In genomic region chr3:92150631-92151277, GRCm38 (mm10) we compare ENCODE assay signal across 9 mouse cellular contexts. TPM values are rescaled to one million over a fixed set of nuclear protein-coding genes. Genes with fewer than 3 reads are reported as not detected.
A peak's percentile ranks its signal among the peaks of the same experiment; 100 is the strongest.
DNase-seq lines count a peak whose midpoint lies in the region; ATAC-seq lines count a peak whose summit lies in the region.
"Had no signal": no experiment of that assay in that cellular context is flagged by ENCODE, and none has a peak within 500 bp of the region (broad histone marks: within the 10 kb centered on the region; RNA-seq: fewer than 3 reads in every experiment).

No protein-coding gene starts in this region.

- H3K9me3 ChIP-seq in liver, embryonic 11.5 days (ENCODE audit: control insufficient read depth, low read length): no peaks in the 10 kb centered on the region
- H3K9me3 ChIP-seq in neural tube, embryonic 13.5 days: no peaks in the 10 kb centered on the region

- ATAC-seq in granulocyte monocyte progenitor cell, adult 5-6 weeks (replicated peaks; ENCODE audit: poor library complexity, severe bottlenecking): peak; percentile 96
- ATAC-seq in liver, embryonic 11.5 days (replicated peaks; ENCODE audit: low FRiP score): peak; percentile 73; the same call in 1 of the 2 replicates
- ATAC-seq in neural tube, embryonic 13.5 days (ENCODE audit: low read depth): peak; percentile 93
- no peak for ATAC-seq in erythroblast, adult 5-6 weeks (replicated peaks; ENCODE audit: low FRiP score, poor library complexity, severe bottlenecking)

- no peak overlapping the region for H3K4me2 ChIP-seq in liver, embryonic 11.5 days
- H3K4me2 ChIP-seq in neural tube, embryonic 13.5 days: peak overlapping the region; percentile 24; the same call in 1 of the 2 replicates

- H3K4me3 ChIP-seq in liver, embryonic 11.5 days (ENCODE audit: low read depth, low read length): no peak overlapping the region
- no peak overlapping the region for H3K4me3 ChIP-seq in neural tube, embryonic 13.5 days

- H3K4me1 ChIP-seq in liver, embryonic 11.5 days (replicated peaks; ENCODE audit: control insufficient read depth, insufficient read depth, low read length): no peaks in the 10 kb centered on the region
- H3K4me1 ChIP-seq in neural tube, embryonic 13.5 days (replicated peaks): no peaks in the 10 kb centered on the region

- peak; percentile 22 to 43 for DNase-seq in urinary bladder, postnatal 36 days (ENCODE audit: low spot score in 2 of 2)
- no peak for DNase-seq in urinary bladder, postnatal 10 days (ENCODE audit: low spot score)
- DNase-seq in cerebellum, adult 8-10 months: peak; percentile 20
- peak; percentile 54 for DNase-seq in kidney, postnatal 10 days
- DNase-seq in liver, embryonic 11.5 days (ENCODE audit: low spot score): no peak

- no peak overlapping the region for H3K27ac ChIP-seq in liver, embryonic 11.5 days (ENCODE audit: low read depth, low read length)
- H3K27ac ChIP-seq in neural tube, embryonic 13.5 days (replicated peaks): no peak overlapping the region

- no peak overlapping the region for H3K9ac ChIP-seq in liver, embryonic 11.5 days (ENCODE audit: low read depth, low read length)
- no peak overlapping the region for H3K9ac ChIP-seq in neural tube, embryonic 13.5 days

- no peaks in the 10 kb centered on the region for H3K36me3 ChIP-seq in liver, embryonic 11.5 days (ENCODE audit: control insufficient read depth, insufficient read depth, low read length)
- H3K36me3 ChIP-seq in neural tube, embryonic 13.5 days: no peaks in the 10 kb centered on the region

- no peaks in the 10 kb centered on the region for H3K27me3 ChIP-seq in liver, embryonic 11.5 days (replicated peaks; ENCODE audit: control insufficient read depth, insufficient read depth, low read length)
- H3K27me3 ChIP-seq in neural tube, embryonic 13.5 days: no peaks in the 10 kb centered on the region

- WGBS in liver, embryonic 11.5 days: 20% methylated on average over 8 of the region's 8 CpGs
- 24% methylated on average over 8 of the region's 8 CpGs for WGBS in neural tube, embryonic 13.5 days

RNA-seq across cellular contexts. Expression of gene Lelp1, which starts 8.2 kb away (rescaled TPM):
- total RNA-seq in granulocyte monocyte progenitor cell, adult 5-6 weeks (2014; fragmentation: Nextera tagmentation): not detected in 2 replicates
- total RNA-seq in granulocyte monocyte progenitor cell, adult 5-6 weeks (2017): not detected in 2 replicates
- not detected in 2 replicates for polyA plus RNA-seq in liver, embryonic 11.5 days (2014; fragmentation: Nextera tagmentation; extraction: Ambion mirVana)
- not detected in 2 replicates for polyA plus RNA-seq in neural tube, embryonic 13.5 days (2015; fragmentation: Nextera tagmentation; extraction: Ambion mirVana)
- not detected in 2 replicates for total RNA-seq in erythroblast, adult 5-6 weeks (2015; ENCODE audit: low replicate concordance)
- total RNA-seq in erythroblast, adult 5-6 weeks (2017; ENCODE audit: low replicate concordance): not detected in 2 replicates
- total RNA-seq: gastrocnemius, postnatal 4 days had no signal

RNA-seq across cellular contexts. Expression of gene Prr9, which starts 27.0 kb away (rescaled TPM):
- not detected in 2 replicates for total RNA-seq in granulocyte monocyte progenitor cell, adult 5-6 weeks (2014; fragmentation: Nextera tagmentation)
- not detected in 2 replicates for total RNA-seq in granulocyte monocyte progenitor cell, adult 5-6 weeks (2017)
- not detected in 2 replicates for polyA plus RNA-seq in liver, embryonic 11.5 days (2014; fragmentation: Nextera tagmentation; extraction: Ambion mirVana)
- polyA plus RNA-seq in neural tube, embryonic 13.5 days (2015; fragmentation: Nextera tagmentation; extraction: Ambion mirVana): not detected in 2 replicates
- total RNA-seq in erythroblast, adult 5-6 weeks (2015; ENCODE audit: low replicate concordance): not detected in 2 replicates
- total RNA-seq in erythroblast, adult 5-6 weeks (2017; ENCODE audit: low replicate concordance): not detected in 2 replicates
- total RNA-seq: gastrocnemius, postnatal 4 days had no signal

Comparison
In these comparisons a context has a peak if more than half of its experiments do, and no peak if none do; other contexts are left out.
1. DNase-seq: peak in urinary bladder, postnatal 36 days (2 of 2), cerebellum, adult 8-10 months (single experiment) and kidney, postnatal 10 days (single experiment); none in urinary bladder, postnatal 10 days (single experiment) and liver, embryonic 11.5 days (single experiment).